Mouse (Mus musculus): ENCODE data around the gene Dkk1. TPM values are rescaled to one million over a fixed set of nuclear protein-coding genes. Genes with fewer than 3 reads are reported as not detected.
"Not testable (repeated sequence)": the region's sequence is repeated elsewhere in the genome, so short reads cannot be mapped to it uniquely, and the experiment has no call there.

The Dkk1 gene
- polyA plus RNA-seq, 1 experiment: not detected

DNA sequence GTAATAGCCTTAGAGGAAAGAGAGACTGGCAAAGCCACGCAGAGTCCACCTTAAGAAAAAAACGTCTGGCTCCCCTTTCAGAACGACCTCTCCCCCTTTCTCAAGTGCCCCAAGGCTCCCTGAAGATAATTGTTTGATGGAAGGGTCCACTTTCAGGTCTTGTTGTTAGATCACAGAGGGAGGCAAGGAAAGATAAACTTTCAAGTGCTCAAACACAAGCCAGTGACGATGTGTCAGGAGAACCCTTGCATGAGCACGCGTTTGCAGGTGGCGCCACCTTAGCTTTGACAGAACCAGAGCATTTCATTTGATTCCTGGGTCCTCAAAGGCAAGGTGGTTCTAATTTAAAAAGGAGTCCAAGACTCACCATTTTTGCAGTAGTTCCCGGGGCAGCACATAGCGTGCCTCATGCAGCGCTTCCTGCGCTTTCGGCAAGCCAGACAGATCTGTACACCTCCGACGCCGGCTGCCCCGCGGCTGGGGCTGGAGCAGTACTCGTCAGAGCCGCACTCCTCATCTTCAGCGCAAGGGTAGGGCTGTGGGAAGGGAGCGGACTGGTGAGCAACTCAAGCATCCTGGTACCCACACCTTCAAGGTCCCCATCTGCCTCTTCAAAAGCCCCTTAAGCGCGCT is 938 bp downstream of the Dkk1 start:
- no peaks in the 10 kb centered on the region for H3K9me3 ChIP-seq
- peaks cover 42% of the 10 kb centered on the region for H3K27me3 ChIP-seq (replicated peaks)
- peaks cover 20% of the 10 kb centered on the region for H3K4me1 ChIP-seq
- H3K4me3 ChIP-seq (replicated peaks): peak overlapping the region; percentile 84
- no peak for TF ChIP-seq GATA1 (IDR thresholded peaks at IDR 0.05; ENCODE audit: borderline replicate concordance, low read length)
- no peak for TF ChIP-seq FLI1 (IDR thresholded peaks at IDR 0.05; ENCODE audit: low read length)
- no peaks in the 10 kb centered on the region for H3K36me3 ChIP-seq (replicated peaks; ENCODE audit: low read length)

DNA sequence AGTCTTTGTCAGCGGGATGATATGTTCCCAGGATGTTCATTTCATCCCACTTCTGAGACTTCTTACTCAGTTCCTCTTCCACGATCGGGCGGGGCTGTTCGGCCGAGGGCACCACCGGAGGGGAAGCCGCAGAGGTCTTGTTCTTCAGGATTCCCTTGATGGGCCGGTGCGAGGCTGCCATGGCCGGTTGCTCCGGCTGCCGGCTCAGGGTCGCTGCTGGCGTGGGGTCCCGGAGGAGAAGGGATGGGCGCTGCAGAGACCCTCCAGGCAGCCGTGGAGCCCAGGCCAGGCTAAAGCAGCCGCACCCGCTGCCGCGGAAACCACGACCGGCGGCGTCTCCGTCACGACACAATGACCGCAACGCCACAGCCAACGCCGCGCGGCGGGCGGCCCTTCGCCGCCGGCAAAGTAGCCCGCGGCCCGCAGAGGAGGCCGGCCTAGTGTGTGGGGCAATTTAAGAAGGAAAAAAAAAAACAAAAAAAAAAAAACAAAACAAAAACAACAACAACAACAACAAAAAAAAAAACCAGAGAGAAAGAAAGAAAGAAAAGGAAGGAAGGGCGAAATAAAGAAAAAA is 10.0 kb downstream of the Dkk1 start:
- not testable (repeated sequence) for H3K4me1 ChIP-seq; H3K9me3 ChIP-seq; H3K36me3 ChIP-seq (replicated peaks; ENCODE audit: low read length); H3K4me3 ChIP-seq (replicated peaks)
- peaks cover 11% of the 10 kb centered on the region for H3K27me3 ChIP-seq (replicated peaks)

DNA sequence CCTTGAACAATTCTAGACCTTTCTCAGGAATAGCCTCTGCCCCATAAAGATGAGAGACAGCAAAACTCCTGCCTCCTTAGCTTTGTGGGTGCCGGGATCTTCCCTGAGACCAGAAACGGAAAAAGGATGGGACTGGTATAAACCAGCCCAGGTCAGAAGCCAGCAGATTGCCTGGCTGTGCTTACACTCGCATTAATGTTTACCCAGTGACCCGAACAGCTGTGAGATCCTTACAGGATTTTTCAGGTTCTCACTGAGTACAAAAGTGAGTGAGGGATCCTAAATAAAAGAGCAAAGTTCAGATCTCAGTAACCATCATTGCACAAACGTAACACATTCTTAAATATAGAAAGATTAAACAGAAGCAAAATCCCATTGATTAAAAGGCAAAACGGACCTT is 32.7 kb downstream of the Dkk1 start:
- no peaks in the 10 kb centered on the region for H3K9me3 ChIP-seq

DNA sequence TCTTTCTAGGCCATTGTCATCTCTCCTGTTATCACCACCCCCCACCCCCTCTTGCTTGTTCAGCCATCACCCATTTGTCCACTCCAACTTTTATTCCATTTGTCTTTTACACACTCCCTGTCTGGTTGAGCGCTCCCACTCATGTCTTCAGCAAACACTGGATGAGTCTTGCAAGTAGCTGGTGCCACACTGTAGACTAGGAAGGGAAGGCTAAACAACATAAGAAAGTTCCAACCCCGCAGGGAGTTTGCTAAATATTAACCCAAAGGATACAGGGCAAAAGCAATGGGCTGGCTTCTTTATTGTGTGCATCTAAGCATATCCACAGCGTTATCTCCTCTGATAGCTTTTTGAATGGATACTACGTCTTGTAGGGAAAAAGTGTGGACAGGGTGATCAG is 39.0 kb downstream of the Dkk1 start:
- Histone ChIP-seq H3K9me3 (no peaks in the 10 kb centered on the region), H3K4me3 (replicated peaks) (no peak overlapping the region), H3K4me1 (no peaks in the 10 kb centered on the region), H3K27me3 (replicated peaks) (no peaks in the 10 kb centered on the region), H3K36me3 (replicated peaks; ENCODE audit: low read length) (no peaks in the 10 kb centered on the region)
- TF ChIP-seq FLI1 (IDR thresholded peaks at IDR 0.05; ENCODE audit: low read length) (no peak), GATA1 (IDR thresholded peaks at IDR 0.05; ENCODE audit: borderline replicate concordance, low read length) (no peak)

More for the DNA sequence above, 32.7 kb downstream of the Dkk1 start:
- TF ChIP-seq GATA1 (IDR thresholded peaks at IDR 0.05; ENCODE audit: borderline replicate concordance, low read length) (no peak), FLI1 (IDR thresholded peaks at IDR 0.05; ENCODE audit: low read length) (no peak)
- Histone ChIP-seq H3K27me3 (replicated peaks) (peaks cover 2% of the 10 kb centered on the region), H3K4me3 (replicated peaks) (no peak overlapping the region), H3K36me3 (replicated peaks; ENCODE audit: low read length) (no peaks in the 10 kb centered on the region), H3K4me1 (no peaks in the 10 kb centered on the region)

DNA sequence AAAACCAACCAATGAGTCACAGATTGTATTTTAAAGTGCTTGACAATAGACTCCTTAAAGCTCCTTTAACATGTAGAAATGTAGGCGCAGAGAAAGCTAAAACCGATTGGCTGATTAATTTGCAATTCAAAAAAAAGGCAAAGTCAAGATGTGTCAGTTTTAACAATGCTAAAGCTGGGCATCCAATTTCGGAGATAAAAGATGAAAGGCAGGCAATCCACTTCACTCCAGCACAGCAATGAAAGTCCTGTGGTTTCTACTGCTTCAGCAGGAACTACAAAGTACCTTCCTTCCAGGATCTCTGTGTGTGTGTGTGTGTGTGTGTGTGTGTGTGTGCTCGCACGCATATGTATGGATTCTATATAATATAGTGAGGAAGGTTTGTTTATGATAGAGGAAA is 44.0 kb downstream of the Dkk1 start:
- Histone ChIP-seq H3K4me3 (replicated peaks) (no peak overlapping the region), H3K27me3 (replicated peaks) (peaks cover 2% of the 10 kb centered on the region), H3K9me3 (no peaks in the 10 kb centered on the region), H3K4me1 (no peaks in the 10 kb centered on the region), H3K36me3 (replicated peaks; ENCODE audit: low read length) (no peaks in the 10 kb centered on the region)
- TF ChIP-seq GATA1 (IDR thresholded peaks at IDR 0.05; ENCODE audit: borderline replicate concordance, low read length) (no peak), FLI1 (IDR thresholded peaks at IDR 0.05; ENCODE audit: low read length) (no peak)

Data from megakaryocyte, embryonic 14.5 days (primary cell).